Mouse (Mus musculus) ES-E14 (cell line): ENCODE results near the gene Chd9. TPM values are rescaled to one million over a fixed set of nuclear protein-coding genes. Genes with fewer than 3 reads are reported as not detected.
A peak's percentile ranks its signal among the peaks of the same experiment; 100 is the strongest.

Experiments
- DNase-seq: peaks from one replicate; pipeline ENCODE4 v3.0.0-alpha.2; 2013; ENCODE audit warnings: low read depth, low spot score
- H3K27ac ChIP-seq: 2 replicates; pipeline ENCODE4 v1.5.1; 2012; ENCODE audit warnings: low read depth, mild to moderate bottlenecking, low read length, moderate library complexity, mixed read lengths; ENCODE audit not compliant: poor library complexity, insufficient read depth, severe bottlenecking
- H3K36me3 ChIP-seq: 2 replicates; pipeline ENCODE4 v1.6.1; 2012; ENCODE audit warnings: mild to moderate bottlenecking, low read length, moderate library complexity, mixed read lengths; ENCODE audit not compliant: control insufficient read depth, poor library complexity, insufficient read depth, severe bottlenecking
- H3K4me1 ChIP-seq, 2 experiments: fragments of 150-350 bp in 1 of 2; sonication (generic) in 1 of 2; 2 replicates each; pipeline ENCODE4 v1.6.1; 2012; ENCODE audit warnings: low read length in 2 of 2, mild to moderate bottlenecking in 1 of 2, mixed read lengths in 1 of 2; ENCODE audit not compliant: control insufficient read depth in 2 of 2, insufficient read depth in 2 of 2, poor library complexity in 1 of 2
- H3K4me3 ChIP-seq, 2 experiments: fragments of 150-350 bp in 1 of 2; sonication (generic) in 1 of 2; 2 replicates each; pipeline ENCODE4 v1.5.1; 2012; ENCODE audit warnings: low read length in 2 of 2, low read depth in 1 of 2, mild to moderate bottlenecking in 1 of 2, mixed read lengths in 1 of 2; ENCODE audit not compliant: insufficient read depth in 1 of 2, poor library complexity in 1 of 2, severe bottlenecking in 1 of 2
- H3K9ac ChIP-seq: 2 replicates; pipeline ENCODE4 v1.6.1; 2012; ENCODE audit warnings: low read depth, mild to moderate bottlenecking, low read length, mixed read lengths; ENCODE audit not compliant: poor library complexity, insufficient read depth, severe bottlenecking
- H3K9me3 ChIP-seq: fragments of 150-350 bp; sonication (generic); 2 replicates; pipeline ENCODE4 v1.6.1; 2012; ENCODE audit warnings: low read depth, mild to moderate bottlenecking, low read length; ENCODE audit not compliant: control insufficient read depth, insufficient read depth
- CHD2 ChIP-seq: IDR thresholded peaks from 2 replicates; pipeline ENCODE4 v1.6.1; 2014; ENCODE audit warnings: mild to moderate bottlenecking, low read depth, low read length, inconsistent platforms
- HCFC1 ChIP-seq: IDR thresholded peaks from 2 replicates; pipeline ENCODE4 v1.6.1; 2012; ENCODE audit warnings: low read length, inconsistent platforms, borderline replicate concordance; ENCODE audit not compliant: insufficient read depth
- MAFK ChIP-seq: IDR thresholded peaks from 2 replicates; pipeline ENCODE4 v1.6.1; 2014; ENCODE audit warnings: mild to moderate bottlenecking, low read depth, low read length, inconsistent platforms; ENCODE audit not compliant: insufficient read depth
- ZC3H11A ChIP-seq: IDR thresholded peaks from 2 replicates; pipeline ENCODE4 v1.6.1; 2012; ENCODE audit warnings: low read depth, mild to moderate bottlenecking, inconsistent platforms, low read length, borderline replicate concordance
- ZNF384 ChIP-seq: IDR thresholded peaks from 2 replicates; pipeline ENCODE4 v1.6.1; 2012; ENCODE audit warnings: low read depth, low read length, inconsistent platforms
- in situ Hi-C, 2 experiments: fragments of 600-800 bp; cut with MboI; formaldehyde crosslinking; loops; one replicate each; pipeline ENCODE4 v1.15.1; 2025; ENCODE audit warnings: low sequenced_read_pairs in 2 of 2, inconsistent platforms in 1 of 2; ENCODE audit not compliant: unreplicated experiment in 2 of 2
- total RNA-seq: library from RNA; depleted of rRNA; stranded (reverse); fragments of 300-350 nt; gene quantifications from 2 replicates; pipeline ENCODE4 v1.2.3, GENCODE M21; 2012

Gene Chd9
- total RNA-seq, 1 experiment, result 32.4 TPM

DNA sequence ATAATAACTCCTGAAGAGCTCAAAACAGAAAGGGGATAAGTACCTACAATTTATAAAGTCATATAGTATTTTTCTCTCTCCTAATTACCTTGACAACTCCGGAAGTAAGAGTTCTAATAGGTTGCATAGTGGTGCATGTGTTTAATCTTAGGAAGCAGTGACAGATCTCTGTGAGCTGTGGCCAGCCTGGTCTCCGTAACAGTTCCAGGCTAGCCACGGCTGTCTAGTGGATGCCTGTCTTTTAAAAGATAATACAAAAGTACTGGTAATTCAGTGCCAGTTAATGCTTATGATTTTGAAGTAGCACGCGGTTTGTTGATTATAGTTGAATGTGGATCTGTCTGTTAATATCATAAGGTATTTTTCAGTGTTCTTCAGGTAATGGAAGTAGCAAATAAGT, 151.1 kb downstream of the Chd9 start:
- DNase-seq, result no peak
- Histone ChIP-seq H3K4me1 (no peaks in the 10 kb centered on the region), H3K36me3 (peaks cover 9% of the 10 kb centered on the region), H3K27ac (no peak overlapping the region), H3K9ac (no peak overlapping the region), H3K9me3 (no peaks in the 10 kb centered on the region), H3K4me3 (no peak overlapping the region)
- no peak for TF ChIP-seq ZNF384
- TF ChIP-seq ZC3H11A, result no peak
- no peak for TF ChIP-seq CHD2
- TF ChIP-seq HCFC1, result no peak
- in situ Hi-C loops, result no loop called here

DNA sequence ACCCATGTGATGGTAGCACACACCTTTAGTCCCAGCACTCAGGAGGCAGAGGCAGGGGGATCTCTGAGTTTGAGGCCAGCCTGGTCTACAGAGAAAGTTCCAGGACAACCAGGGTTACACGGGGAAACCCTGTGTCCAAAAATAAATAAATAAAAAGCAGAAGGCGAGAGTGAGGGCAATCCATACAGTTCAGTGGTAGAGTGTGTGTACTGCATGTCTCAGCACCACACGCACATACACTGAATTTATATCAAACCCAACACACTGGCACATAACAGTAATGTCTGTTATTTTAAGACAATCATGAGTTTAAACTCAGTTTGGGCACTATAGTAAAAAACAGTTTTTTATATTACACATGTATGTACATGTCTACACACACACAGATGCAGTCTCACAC, 153.9 kb downstream of the Chd9 start:
- no peaks in the 10 kb centered on the region for H3K4me1 ChIP-seq
- no peaks in the 10 kb centered on the region for H3K9me3 ChIP-seq
- in situ Hi-C loops, result no loop called here
- H3K36me3 ChIP-seq, result peaks cover 12% of the 10 kb centered on the region
- no peak overlapping the region for H3K27ac ChIP-seq
- TF ChIP-seq MAFK (no peak), HCFC1 (no peak), ZC3H11A (no peak), CHD2 (no peak), ZNF384 (no peak)
- DNase-seq, result no peak
- H3K4me3 ChIP-seq, result no peak overlapping the region
- H3K9ac ChIP-seq, result no peak overlapping the region

DNA sequence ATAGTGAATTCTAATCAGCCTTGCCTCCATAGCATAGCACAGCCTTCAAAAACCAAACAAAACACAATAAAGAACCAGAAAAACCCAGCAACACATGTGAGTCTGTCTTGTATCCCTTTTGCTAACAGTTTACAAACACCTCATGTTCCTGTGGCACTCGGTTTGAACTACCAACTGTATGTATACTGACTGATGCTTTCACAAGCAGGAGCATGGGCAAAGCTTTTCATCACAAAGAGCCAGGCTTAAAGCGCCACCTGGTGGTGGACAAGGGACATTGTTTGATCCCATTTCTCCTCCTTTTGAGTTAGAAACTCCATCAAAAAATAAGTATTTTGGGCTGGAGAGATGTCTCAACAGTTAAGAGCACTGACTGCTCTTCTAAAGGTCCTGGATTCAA, 191.6 kb downstream of the Chd9 start:
- TF ChIP-seq ZC3H11A (peak; percentile 43; the same call in 1 of the 2 replicates), MAFK (no peak), CHD2 (no peak), ZNF384 (no peak), HCFC1 (no peak)
- peaks cover 39% of the 10 kb centered on the region for H3K36me3 ChIP-seq
- no peak overlapping the region for H3K9ac ChIP-seq
- no peak overlapping the region for H3K4me3 ChIP-seq
- no peaks in the 10 kb centered on the region for H3K9me3 ChIP-seq
- H3K4me1 ChIP-seq, result no peaks in the 10 kb centered on the region
- DNase-seq, result peak; percentile 74
- H3K27ac ChIP-seq, result no peak overlapping the region
- in situ Hi-C loops, result no loop called here

DNA sequence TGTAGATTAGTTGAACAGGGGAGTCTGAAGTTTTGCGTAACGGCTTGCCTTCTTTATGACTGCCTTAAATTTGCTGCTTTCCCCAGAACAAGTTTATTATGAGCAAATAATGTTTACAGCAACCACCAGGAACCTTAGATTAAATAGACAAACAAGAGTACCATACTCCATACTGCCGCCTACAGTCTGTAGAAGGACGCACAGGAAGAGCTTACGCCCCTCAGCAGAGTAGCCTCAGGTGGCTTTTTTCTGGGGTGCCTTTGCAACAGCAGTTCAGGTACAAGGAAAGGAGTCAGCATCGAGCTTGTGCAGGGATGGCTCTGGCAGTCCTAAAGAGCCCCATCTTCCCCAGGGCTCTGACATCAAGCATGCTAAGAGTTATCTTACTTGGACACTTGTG, 206.3 kb downstream of the Chd9 start:
- H3K9ac ChIP-seq, result no peak overlapping the region
- in situ Hi-C loops, result no loop called here
- no peak overlapping the region for H3K27ac ChIP-seq
- DNase-seq, result no peak
- no peaks in the 10 kb centered on the region for H3K4me1 ChIP-seq
- no peaks in the 10 kb centered on the region for H3K9me3 ChIP-seq
- peaks cover 33% of the 10 kb centered on the region for H3K36me3 ChIP-seq
- TF ChIP-seq MAFK (no peak), ZC3H11A (no peak), CHD2 (no peak), HCFC1 (no peak), ZNF384 (no peak)
- H3K4me3 ChIP-seq, result no peak overlapping the region

DNA sequence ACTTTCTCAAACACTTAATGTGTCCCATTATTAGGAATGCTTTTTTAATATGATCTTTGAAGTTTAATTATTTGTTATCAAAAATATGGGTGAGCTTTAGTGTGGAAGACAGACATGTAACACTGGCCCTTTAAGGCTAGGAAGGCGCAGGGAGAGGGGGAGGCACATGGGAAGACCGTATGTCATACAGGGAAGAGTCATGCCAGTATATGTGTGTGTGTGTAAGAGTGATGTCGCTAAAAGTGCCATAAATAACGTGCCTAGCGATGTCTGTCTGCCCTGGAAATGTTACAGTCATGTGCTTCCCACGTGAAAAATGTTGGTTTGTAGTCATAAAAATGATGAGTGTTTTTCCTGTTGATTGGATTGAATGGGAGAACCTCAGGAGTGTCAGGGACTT, 208.8 kb downstream of the Chd9 start:
- no peak overlapping the region for H3K9ac ChIP-seq
- no peak overlapping the region for H3K27ac ChIP-seq
- no peak overlapping the region for H3K4me3 ChIP-seq
- in situ Hi-C loops, result no loop called here
- TF ChIP-seq CHD2 (no peak), ZNF384 (no peak), MAFK (no peak), ZC3H11A (no peak), HCFC1 (no peak)
- no peaks in the 10 kb centered on the region for H3K9me3 ChIP-seq
- no peak for DNase-seq
- no peaks in the 10 kb centered on the region for H3K4me1 ChIP-seq
- H3K36me3 ChIP-seq, result peaks cover 41% of the 10 kb centered on the region
